Mouse (Mus musculus): ENCODE measurements around the gene Plxna2.

DNA sequence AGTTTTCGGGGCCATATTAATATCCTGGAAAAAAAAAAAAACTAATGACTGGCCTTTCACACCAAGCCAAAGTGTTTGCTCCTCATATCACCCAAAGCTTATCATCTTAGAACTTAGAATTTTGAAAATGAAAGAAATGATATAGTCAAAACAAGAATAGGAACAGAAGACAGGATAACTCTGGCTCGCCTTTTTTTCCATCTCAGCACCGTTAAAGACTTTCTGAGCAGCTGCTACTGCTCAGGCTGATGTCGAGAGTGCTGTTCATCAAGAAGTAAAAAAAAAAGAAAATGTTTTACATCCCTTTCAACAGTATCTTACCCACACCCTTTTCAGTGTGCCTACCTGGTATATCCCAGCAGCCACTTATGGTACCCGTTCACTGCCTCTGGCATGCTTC, 196.2 kb downstream of the Plxna2 start:
- TF ChIP-seq CTCF (IDR thresholded peaks at IDR 0.05; ENCODE audit: insufficient read depth, low read depth, low read length): no peak
- TF ChIP-seq POLR2A (IDR thresholded peaks at IDR 0.05; ENCODE audit: insufficient read depth, low read depth, low read length): no peak

All from olfactory bulb, adult 2 months (tissue).